Mouse (Mus musculus) hindbrain, embryonic 16.5 days (tissue): ENCODE results near the gene Casp1. TPM values are rescaled to one million over a fixed set of nuclear protein-coding genes. Genes with fewer than 3 reads are reported as not detected.

Experiments
- ATAC-seq: fragments of 200-750 bp; cut with Nextera tagmentation; 2 replicates; pipeline ENCODE4 v1.8.0; 2017; ENCODE audit warnings: moderate TSS enrichment, moderate library complexity
- H3K27ac ChIP-seq: fragments of 300-500 bp; sonication (generic); 2 replicates; pipeline ENCODE4 v1.5.1; 2014; ENCODE audit warnings: low read depth, mild to moderate bottlenecking, control low read depth, low read length, moderate library complexity
- H3K27me3 ChIP-seq: fragments of 300-500 bp; sonication (generic); replicated peaks from 2 replicates; pipeline ENCODE4 v1.6.1; 2014; ENCODE audit warnings: low read length; ENCODE audit not compliant: control insufficient read depth, insufficient read depth
- H3K36me3 ChIP-seq: fragments of 300-500 bp; sonication (generic); 2 replicates; pipeline ENCODE4 v1.6.1; 2014; ENCODE audit warnings: mild to moderate bottlenecking, low read length, moderate library complexity, mixed read lengths; ENCODE audit not compliant: control insufficient read depth, insufficient read depth
- H3K4me1 ChIP-seq: fragments of 300-500 bp; sonication (generic); 2 replicates; pipeline ENCODE4 v1.6.1; 2014; ENCODE audit warnings: low read depth, low read length; ENCODE audit not compliant: control insufficient read depth, insufficient read depth
- H3K4me2 ChIP-seq: fragments of 300-500 bp; sonication (generic); 2 replicates; pipeline ENCODE4 v1.6.1; 2014; ENCODE audit warnings: mild to moderate bottlenecking, low read length, control low read depth, moderate library complexity
- H3K4me3 ChIP-seq: fragments of 300-500 bp; sonication (generic); 2 replicates; pipeline ENCODE4 v1.5.1; 2014; ENCODE audit warnings: mild to moderate bottlenecking, low read length, control low read depth, moderate library complexity
- H3K9ac ChIP-seq: fragments of 300-500 bp; sonication (generic); 2 replicates; pipeline ENCODE4 v1.6.1; 2014; ENCODE audit warnings: low read depth, mild to moderate bottlenecking, control low read depth, low read length, moderate library complexity
- H3K9me3 ChIP-seq: fragments of 300-500 bp; sonication (generic); 2 replicates; pipeline ENCODE4 v1.6.1; 2014; ENCODE audit warnings: mild to moderate bottlenecking, low read length, moderate library complexity; ENCODE audit not compliant: control insufficient read depth
- WGBS: fragments of 180-500 bp; shearing (Covaris S2); extraction: QIAGEN DNeasy Blood & Tissue Kit; methylation state at CpG from one replicate; pipeline ENCODE4 v1.1.7; 2014; 5-methylcytosine and 5-hydroxymethylcytosine counted together
- polyA plus RNA-seq: library from polyadenylated mRNA; unstranded; fragments of >200 nt; fragmentation: Nextera tagmentation; extraction: Ambion mirVana; gene quantifications from 2 replicates; pipeline ENCODE4 v1.2.1, GENCODE M21; 2015

Gene Casp1
- polyA plus RNA-seq, 1 experiment from 2014 or later, result 1.4 TPM

DNA sequence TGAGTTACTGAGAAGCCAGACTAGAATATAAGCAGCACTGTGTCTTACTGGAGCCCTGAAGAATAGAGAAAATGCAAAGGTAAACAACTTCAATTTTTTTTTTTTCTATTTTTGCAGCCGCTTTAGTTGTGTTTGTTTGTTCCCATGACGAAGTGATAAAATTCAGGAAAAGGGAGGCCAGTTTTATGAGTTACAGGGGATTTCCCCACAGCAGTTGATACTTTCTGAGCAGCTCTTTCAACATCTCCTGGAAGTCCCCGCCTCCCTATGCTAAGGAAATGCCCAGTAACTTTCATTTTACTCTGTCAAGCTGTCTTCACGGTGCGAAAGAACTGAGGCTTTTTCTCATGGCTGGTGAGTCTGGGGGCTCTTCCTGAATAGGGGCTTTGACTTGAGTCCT lies 10.2 kb downstream of the Casp1 start, which contains the start of gene Casp4:
Gene Casp4, plus strand, starts transcription at position 268 of the 400 bp plus-strand sequence.
- H3K9ac ChIP-seq, result no peak within 1 kb of the TSS
- ATAC-seq, result no peak
- H3K36me3 ChIP-seq, result no peaks in the 10 kb centered on the region
- H3K4me3 ChIP-seq, result no peak within 1 kb of the TSS
- no peaks in the 10 kb centered on the region for H3K4me1 ChIP-seq
- H3K27me3 ChIP-seq, result no peaks in the 10 kb centered on the region
- H3K27ac ChIP-seq, result no peak within 1 kb of the TSS
- H3K4me2 ChIP-seq, result no peak within 1 kb of the TSS
- no peaks in the 10 kb centered on the region for H3K9me3 ChIP-seq
- WGBS, result 81% methylated on average over 5 of the region's 5 CpGs

DNA sequence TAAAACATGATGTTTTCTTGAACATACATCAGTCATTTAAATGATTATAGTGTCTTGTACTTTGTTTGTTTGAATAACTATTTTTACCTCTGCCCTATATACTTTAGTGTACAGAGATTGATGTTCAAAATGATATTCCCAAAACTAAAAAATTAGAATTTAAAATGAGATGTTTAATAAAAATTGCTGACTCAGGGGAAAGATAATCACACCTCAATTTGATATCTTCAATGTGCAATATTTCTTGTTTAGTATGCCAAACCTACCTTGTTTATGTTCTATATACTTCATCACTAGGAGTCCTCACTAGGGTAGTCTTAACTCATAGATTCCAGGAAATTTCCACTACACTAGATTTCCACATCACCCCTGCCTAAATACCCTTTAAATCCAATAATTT lies 11.8 kb downstream of the Casp1 start:
- Histone ChIP-seq H3K9ac (no peak overlapping the region), H3K4me3 (no peak overlapping the region), H3K9me3 (no peaks in the 10 kb centered on the region), H3K36me3 (no peaks in the 10 kb centered on the region), H3K4me2 (no peak overlapping the region), H3K27ac (no peak overlapping the region), H3K4me1 (no peaks in the 10 kb centered on the region), H3K27me3 (no peaks in the 10 kb centered on the region)
- no peak for ATAC-seq

DNA sequence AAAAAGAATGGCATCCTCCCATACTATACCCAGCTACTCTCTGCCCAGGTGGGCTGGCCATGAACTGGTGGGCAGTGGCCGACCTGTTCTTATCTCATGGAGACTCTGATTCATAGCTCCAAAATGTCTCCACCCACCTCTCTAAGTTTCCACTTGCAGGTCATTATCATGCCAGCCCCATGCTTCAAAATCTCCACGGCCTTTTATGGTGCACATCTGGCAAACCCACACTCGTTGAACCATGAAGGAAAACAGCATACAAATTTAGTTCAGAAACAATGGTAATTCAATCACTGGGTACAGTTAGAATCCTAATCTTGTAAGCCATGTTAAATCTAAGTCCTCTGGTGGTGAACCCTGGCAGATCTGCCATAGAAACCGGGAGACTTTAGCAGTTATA lies 13.1 kb downstream of the Casp1 start:
- Histone ChIP-seq H3K9me3 (no peaks in the 10 kb centered on the region), H3K27me3 (no peaks in the 10 kb centered on the region), H3K36me3 (no peaks in the 10 kb centered on the region), H3K4me2 (no peak overlapping the region), H3K4me1 (no peaks in the 10 kb centered on the region), H3K9ac (no peak overlapping the region), H3K4me3 (no peak overlapping the region), H3K27ac (no peak overlapping the region)
- WGBS, result 78% methylated on average over 4 of the region's 4 CpGs
- no peak for ATAC-seq

DNA sequence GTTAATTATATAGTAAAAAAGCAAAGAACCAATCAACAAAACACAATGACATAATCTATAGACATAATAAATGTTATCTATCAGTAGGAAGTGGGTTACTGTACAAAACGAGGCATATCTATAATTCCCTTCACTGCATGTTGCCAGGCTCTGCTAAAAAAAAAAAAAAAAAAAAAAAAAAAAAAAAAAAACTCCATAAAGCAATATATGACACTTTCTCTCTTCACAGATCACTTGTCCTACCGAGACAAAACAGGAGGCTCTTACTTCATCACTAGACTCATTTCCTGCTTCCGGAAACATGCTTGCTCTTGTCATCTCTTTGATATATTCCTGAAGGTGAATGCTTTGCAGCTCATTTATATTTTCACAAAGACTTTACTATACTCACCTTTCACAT lies 29.9 kb downstream of the Casp1 start:
- no peak for ATAC-seq
- Histone ChIP-seq H3K9me3 (no peaks in the 10 kb centered on the region), H3K4me2 (no peak overlapping the region), H3K27me3 (no peaks in the 10 kb centered on the region), H3K4me3 (no peak overlapping the region), H3K4me1 (no peaks in the 10 kb centered on the region), H3K27ac (no peak overlapping the region), H3K9ac (no peak overlapping the region), H3K36me3 (no peaks in the 10 kb centered on the region)
- WGBS, result 79% methylated on average over 3 of the region's 3 CpGs

DNA sequence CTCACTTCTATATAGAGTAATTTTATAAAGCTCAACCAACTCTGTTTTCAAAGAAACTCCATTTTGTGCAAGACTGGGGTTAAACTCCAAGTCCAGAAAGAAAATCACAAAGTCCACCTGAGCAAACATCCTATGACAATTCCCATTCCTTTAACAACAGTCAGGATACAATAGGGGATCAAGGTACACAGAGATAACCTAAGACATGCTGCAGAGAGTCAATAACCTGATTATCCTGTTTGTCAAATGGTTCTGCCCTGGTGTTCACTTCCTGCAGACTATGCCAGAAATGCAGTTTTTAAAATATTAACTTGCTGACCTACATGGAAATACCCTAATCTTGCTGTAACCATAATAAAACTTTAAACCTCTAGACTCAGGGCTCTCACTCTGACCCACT lies 34.1 kb downstream of the Casp1 start:
- ATAC-seq, result no peak
- Histone ChIP-seq H3K4me1 (no peaks in the 10 kb centered on the region), H3K9ac (no peak overlapping the region), H3K4me3 (no peak overlapping the region), H3K27ac (no peak overlapping the region), H3K36me3 (no peaks in the 10 kb centered on the region), H3K27me3 (no peaks in the 10 kb centered on the region), H3K9me3 (0 out of 2 replicates have a peak, but pooled peaks cover 2% of the 10 kb centered on the region), H3K4me2 (no peak overlapping the region)

DNA sequence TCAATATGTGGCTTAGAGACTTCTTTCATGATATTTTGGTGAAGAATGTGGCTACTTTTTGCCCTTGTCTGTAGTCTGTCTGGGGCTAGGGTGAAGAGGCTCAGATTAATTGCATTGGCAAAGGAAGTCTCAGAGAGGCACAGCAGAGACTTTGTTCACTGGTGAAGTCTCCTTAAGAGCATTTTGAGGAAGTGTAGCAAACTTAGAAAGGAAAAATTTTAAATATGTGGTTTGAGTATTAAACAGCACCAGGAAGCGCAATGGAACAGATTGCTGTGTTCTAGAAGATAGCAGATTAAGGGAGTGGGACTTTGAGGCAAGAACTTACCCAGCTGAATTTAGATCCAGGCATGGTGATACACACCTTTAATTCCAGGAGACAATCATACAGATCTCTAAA lies 35.1 kb downstream of the Casp1 start:
- Histone ChIP-seq H3K36me3 (no peaks in the 10 kb centered on the region), H3K4me3 (no peak overlapping the region), H3K4me2 (no peak overlapping the region), H3K4me1 (no peaks in the 10 kb centered on the region), H3K9me3 (0 out of 2 replicates have a peak, but pooled peaks cover 2% of the 10 kb centered on the region), H3K9ac (no peak overlapping the region), H3K27ac (no peak overlapping the region), H3K27me3 (no peaks in the 10 kb centered on the region)
- WGBS, result 88% methylated on average over 1 of the region's 1 CpGs
- ATAC-seq, result no peak

DNA sequence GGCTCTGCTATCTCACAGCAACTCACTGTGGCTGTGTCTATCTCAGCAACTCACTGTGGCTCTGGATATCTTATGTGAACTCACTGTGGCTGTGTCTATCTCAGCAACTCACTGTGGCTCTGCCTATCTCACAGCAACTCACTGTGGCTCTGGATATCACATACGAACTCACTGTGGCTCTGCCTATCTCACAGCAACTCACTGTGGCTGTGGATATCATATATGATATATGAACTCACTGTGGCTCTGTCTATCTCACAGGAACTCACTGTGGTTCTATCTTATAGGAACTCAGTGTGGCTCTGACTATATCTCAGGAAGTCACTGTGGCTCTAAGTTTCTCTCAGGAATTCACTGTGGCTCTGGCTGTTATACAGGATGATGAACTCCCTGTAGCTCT lies 44.8 kb downstream of the Casp1 start:
- no peak overlapping the region for H3K9ac ChIP-seq
- H3K27ac ChIP-seq, result no peak overlapping the region
- no peak overlapping the region for H3K4me3 ChIP-seq
- no peaks in the 10 kb centered on the region for H3K27me3 ChIP-seq
- no peak overlapping the region for H3K4me2 ChIP-seq
- 94% methylated on average over 1 of the region's 1 CpGs for WGBS
- no peaks in the 10 kb centered on the region for H3K4me1 ChIP-seq
- no peak for ATAC-seq
- no peaks in the 10 kb centered on the region for H3K36me3 ChIP-seq
- H3K9me3 ChIP-seq, result no peaks in the 10 kb centered on the region

DNA sequence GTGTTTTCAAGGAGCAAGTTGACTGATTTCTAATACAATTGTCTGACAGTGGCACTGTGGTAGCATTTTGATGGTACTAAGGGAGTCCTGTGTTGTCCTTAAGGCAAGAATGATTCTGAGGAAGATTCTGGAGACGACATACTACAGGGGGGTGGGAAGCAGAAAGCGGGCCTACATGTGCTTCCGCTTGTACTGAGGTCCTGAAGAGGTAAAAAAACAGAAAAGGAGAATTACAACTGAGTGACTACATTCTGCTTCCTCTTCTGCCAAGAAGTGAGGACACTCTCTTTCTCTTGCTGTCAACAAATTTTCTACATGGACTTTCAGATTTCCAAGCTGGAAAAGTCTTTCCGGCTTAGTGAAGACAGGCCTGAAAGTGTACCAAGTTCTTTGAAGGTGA lies 45.8 kb downstream of the Casp1 start:
- Histone ChIP-seq H3K9ac (no peak overlapping the region), H3K36me3 (no peaks in the 10 kb centered on the region), H3K4me3 (no peak overlapping the region), H3K4me1 (no peaks in the 10 kb centered on the region), H3K27me3 (no peaks in the 10 kb centered on the region), H3K4me2 (no peak overlapping the region), H3K27ac (no peak overlapping the region), H3K9me3 (no peaks in the 10 kb centered on the region)
- WGBS, result 95% methylated on average over 4 of the region's 4 CpGs
- no peak for ATAC-seq

DNA sequence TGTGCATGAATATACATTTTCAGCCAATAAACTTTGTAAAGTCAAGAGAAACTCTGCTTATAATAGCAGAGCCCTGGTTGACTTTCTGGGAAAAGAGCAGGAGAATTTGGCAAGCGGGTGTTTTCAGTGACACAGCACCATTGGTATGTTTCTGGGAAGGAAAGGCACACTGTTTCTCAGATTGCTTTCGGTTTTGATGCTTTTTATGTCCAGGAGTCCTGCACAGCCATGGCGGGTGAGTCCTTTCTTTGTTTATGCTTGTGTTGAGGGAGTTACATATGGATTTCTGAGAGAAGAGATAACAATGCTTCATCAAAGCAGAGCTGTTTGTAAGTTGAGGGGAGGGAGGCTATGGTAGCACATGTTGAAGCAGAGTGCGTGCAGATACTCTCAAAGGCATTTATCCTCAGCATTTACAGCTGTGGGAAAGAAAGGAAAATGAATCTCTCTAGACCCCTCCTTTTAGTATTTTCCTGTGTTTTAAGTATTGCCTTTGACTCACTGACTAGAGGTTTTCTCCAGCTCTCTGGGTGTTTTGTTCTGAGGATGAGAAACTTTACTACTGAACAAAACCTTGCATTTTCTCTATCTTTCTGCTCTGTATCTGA lies 47.1 kb downstream of the Casp1 start, which contains the start of gene Casp12:
Gene Casp12, plus strand, starts transcription at position 140 of the 608 bp plus-strand sequence.
- Histone ChIP-seq H3K27me3 (no peaks in the 10 kb centered on the region), H3K9ac (no peak within 1 kb of the TSS), H3K4me1 (no peaks in the 10 kb centered on the region), H3K27ac (no peak within 1 kb of the TSS), H3K9me3 (no peaks in the 10 kb centered on the region), H3K4me2 (no peak within 1 kb of the TSS), H3K36me3 (no peaks in the 10 kb centered on the region), H3K4me3 (no peak within 1 kb of the TSS)
- no peak for ATAC-seq
- WGBS, result 77% methylated on average over 4 of the region's 4 CpGs

DNA sequence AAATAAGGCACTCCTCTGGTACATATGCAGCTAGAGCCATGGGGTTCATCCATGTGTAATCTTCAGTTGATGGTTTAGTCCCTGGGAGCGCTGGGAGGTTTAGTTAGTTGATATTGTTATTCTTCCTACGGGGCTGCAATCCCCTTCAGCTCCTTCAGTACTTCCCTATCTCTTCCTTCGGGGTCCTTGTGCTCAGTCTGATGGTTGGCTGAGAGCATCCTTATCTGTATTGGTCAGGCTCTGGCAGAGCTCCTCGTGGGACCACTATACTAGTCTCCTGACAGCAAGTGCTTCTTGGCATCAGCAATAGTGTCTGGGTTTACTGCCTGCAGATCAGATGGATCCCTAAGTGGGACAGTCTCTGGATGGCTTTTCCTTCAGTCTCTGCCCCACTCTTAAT lies 49.1 kb downstream of the Casp1 start:
- H3K36me3 ChIP-seq, result no peaks in the 10 kb centered on the region
- H3K4me3 ChIP-seq, result no peak overlapping the region
- no peak overlapping the region for H3K27ac ChIP-seq
- no peaks in the 10 kb centered on the region for H3K27me3 ChIP-seq
- no peak overlapping the region for H3K4me2 ChIP-seq
- no peaks in the 10 kb centered on the region for H3K4me1 ChIP-seq
- H3K9ac ChIP-seq, result no peak overlapping the region
- no peaks in the 10 kb centered on the region for H3K9me3 ChIP-seq
- 80% methylated on average over 4 of the region's 4 CpGs for WGBS
- no peak for ATAC-seq
